Mouse (Mus musculus): Measurements from ENCODE around the gene Kif5c. TPM values are rescaled to one million over a fixed set of nuclear protein-coding genes. Genes with fewer than 3 reads are reported as not detected.

Gene Kif5c
- not detected in 2 replicates for polyA plus RNA-seq (2012)

DNA sequence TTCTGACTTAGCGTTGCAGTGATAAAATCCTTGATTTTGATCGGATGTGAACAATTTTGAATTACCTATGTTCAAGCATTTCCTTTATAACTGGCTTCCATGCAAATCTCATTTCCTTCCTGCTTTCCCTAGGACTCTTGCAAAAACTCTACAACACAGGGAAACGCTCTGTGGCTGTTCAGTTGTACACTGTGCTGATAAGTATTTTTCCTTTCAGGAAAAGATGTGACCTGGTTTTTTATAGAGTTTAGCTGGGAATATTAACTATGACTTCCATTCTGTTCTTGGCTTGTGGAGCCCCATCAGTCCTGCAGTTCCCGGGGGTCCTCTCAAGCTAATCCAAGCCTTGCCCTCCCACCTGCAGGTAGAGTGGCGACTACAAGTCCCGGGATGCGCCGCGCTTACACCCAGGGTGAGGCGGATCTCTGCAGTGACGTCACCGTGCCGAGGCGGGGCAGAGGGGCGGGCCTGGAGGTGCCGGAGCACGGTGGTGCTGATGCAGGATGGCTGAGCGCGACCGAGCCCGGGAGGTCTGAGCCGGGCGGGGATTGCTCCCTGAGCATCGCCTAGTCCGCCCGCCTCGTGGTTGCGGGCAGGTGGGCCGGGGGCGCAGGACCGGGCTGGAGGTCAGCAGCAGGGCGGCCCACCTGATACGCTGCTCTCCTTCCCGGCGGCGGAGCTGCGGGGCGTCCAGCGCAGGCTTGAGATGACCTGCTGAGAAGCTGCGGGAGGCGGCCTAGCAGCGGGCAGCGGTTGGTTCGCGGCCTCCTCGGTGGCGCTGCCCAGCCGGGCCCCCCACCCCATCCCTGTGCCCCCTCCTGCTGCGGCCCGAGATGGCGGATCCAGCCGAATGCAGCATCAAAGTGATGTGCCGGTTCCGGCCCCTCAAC lies at the start of gene Kif5c:
Gene Kif5c (plus strand): TSS at position 470 of the 890 bp plus-strand sequence.
- no peak for TF ChIP-seq GATA1 (IDR thresholded peaks at IDR 0.05; ENCODE audit: low read length)

DNA sequence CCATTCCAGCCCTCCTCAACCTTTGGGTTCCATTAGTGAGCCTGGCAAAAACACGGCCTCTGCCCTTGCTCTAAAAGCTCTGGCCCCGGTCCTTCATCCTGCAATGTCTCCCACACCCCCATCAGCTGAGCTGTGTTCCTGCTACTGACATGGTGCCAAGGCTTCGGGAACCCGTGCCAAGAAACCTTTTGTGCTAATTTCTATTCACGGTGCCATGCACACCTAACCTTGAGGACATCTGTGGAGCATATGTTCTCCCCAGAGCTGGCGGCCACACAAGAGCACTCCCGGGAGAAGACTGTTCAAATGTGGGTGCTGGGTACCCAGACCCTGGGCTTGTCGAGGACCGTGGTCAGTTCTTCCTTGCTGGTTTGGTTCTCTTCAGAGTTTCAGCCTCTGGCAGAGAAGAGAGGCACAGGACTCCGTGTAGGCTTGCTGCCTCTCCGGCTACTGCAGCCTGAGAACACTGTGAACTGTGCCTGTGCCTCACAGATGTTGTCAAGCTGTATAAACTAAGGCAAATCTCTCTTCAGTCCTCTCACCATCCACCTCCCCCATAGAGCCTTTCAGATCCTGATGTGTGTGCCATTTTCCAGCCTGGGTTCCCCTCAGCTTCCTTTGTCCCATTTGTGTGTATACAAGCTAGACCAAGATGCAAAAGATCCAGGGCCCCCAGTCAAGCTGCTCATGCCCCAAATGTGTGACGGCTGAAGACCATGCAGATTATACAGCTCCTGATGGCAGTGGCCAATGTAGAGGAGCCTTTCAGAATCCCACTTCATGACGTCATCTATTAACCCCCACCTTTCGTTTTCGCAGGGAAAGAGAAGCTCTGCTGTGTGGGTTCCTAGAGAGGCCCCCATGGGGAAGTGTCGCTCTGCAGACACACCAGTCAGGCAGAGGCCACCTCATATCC lies 49.0 kb upstream of the Kif5c start:
- no peak for TF ChIP-seq GATA1 (IDR thresholded peaks at IDR 0.05; ENCODE audit: low read length)

DNA sequence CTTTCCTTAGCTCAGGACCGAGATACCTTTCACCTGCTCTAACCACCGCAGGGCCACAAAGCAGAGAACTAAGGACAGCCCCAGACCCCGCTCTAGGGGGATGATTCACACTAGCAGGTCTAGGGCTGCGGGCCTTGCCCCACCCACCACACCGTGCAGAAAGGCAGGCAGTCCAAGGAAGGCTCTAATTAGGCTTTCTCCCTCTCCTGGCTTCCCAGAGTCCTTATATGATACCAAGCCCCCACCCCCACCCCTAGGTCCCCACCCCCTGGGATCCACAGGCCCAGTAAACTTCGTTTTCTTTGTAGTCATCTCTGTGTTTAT lies 48.4 kb upstream of the Kif5c start:
- no peak for TF ChIP-seq GATA1 (IDR thresholded peaks at IDR 0.05; ENCODE audit: low read length)

DNA sequence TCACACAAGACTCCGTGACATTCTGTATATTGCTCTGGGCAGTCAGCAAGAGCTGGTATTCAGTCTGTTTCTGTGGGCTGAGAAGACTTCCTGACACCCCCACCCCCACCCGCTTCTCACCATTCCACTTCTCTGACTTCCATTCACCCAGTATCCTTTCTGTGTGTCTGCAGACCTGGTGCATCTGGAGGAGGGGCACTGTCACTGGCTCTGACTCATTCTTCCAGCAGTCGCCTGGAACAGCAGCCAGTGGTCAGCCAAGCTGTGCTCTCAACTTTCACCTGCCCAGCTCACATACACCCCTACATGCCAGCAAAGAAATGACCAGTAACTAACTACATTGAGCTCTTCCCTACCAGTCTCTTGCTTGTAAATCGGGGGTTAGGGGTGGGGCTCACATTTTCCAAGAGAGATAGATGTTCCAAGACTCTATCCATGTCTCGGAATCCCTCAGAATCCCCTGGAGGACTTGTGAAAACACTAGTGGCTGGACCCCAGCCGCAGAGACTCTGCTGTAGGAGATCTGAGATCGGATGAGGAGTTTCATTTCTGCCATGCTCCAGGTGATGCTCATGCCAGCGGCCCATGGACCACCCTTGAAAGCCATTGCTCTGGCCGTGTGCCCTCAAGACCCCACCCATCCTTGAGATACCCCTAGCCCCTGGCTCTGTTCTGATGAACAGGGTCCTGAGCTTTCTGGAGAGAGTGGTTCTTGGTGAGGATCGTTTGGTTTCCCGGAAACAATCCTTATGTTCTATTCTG lies 47.8 kb upstream of the Kif5c start:
- no peak for TF ChIP-seq GATA1 (IDR thresholded peaks at IDR 0.05; ENCODE audit: low read length)

DNA sequence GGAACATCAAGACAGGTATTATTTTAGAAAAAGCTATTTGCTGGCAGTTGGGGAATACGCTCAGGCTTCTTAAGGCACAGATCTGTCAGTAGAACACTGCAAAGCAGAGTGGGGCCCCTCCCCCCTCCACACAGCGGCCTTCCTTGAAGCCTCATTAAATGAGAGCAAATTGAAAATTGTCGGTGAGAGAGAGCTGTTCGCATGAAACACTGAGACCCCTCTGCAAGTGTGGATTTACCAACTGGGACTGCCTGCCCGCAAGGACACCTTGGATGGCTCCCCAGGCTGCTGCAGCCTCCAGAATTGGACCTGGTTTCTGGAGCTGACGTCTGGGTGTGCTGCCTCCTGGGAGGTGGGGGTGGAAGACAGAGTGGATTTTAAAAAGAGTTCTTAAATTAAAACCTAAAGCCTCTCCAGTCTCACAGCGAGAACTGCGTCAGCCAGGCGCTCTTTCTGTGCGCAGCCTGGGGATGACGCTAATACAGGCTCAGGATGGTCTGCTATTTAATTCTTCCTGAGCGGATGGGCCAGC lies 46.9 kb upstream of the Kif5c start:
- no peak for TF ChIP-seq GATA1 (IDR thresholded peaks at IDR 0.05; ENCODE audit: low read length)

DNA sequence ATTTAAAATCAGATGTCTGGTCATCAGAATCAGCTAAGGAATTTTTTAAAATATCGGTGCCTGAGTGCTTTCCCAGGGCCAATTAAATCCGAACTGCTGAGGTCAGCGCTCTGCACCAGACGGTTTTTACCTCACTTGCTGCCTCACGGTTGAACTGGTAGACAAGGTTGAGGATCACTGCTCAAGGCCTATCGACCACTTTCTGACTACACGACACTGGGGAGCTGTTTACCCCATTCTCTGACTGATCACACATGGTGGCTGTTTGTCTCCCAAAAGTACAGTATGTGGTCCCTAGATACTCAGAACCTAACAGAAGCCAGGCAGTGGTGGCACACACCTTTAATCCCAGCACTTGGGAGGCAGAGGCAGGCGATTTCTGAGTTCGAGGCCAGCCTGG lies 46.4 kb upstream of the Kif5c start:
- TF ChIP-seq GATA1 (IDR thresholded peaks at IDR 0.05; ENCODE audit: low read length): no peak

DNA sequence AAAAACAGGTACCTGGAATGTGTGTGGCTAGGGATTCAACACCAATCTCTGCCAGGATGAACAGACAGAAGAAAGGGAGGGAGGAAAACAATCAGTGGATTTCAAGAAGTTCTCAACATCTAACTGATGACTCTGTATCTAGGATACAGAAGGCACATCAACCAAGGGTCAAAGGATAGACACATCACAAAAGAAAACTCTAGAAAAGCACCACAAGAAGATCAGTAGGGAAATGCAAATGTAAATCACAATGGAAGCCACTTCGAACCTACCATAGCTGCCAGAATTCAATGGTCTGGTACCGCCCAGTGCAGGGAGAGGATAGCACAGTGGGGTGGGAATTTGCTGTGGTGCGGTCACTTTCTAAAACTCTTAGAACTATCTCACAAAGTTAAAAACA lies 45.8 kb upstream of the Kif5c start:
- no peak for TF ChIP-seq GATA1 (IDR thresholded peaks at IDR 0.05; ENCODE audit: low read length)

DNA sequence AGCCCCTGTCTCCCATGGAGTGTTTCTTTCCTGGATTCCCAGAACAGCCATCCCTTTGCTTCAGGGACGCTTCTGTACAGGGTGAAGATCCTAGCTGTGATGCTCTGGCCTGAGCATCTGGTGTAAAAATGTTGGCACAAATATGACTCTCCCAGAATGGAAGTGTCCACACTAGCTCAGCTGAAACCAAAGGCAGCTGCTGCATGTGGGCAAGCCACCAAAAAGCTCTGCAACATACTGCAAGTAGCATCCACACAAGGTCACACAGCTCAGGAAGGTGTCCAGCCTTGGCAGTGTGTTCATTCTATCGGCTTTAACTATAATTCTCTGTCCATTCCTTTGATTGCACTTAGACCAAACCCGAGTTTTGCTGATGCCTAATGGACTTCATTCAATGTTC lies 38.5 kb upstream of the Kif5c start:
- TF ChIP-seq GATA1 (IDR thresholded peaks at IDR 0.05; ENCODE audit: low read length): no peak

DNA sequence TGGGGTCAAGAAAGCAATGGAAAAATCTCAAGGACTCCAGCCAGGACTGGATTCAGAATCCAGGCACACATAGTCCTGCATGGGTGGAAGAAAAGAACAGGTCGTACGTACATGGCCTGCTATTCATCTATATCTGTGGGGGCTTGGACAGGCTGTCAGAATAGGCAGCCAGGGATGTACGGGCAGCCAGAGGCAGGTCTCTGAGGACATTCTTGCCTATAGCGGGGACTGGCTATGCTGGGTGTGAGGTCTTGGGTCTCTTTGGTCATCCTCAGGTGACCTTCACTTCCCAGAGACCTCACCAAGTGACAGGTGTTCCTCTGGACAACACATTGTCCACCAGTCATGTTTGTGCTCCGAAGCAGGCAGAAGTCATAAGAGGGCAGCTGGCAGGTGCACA lies 36.6 kb upstream of the Kif5c start:
- TF ChIP-seq GATA1 (IDR thresholded peaks at IDR 0.05; ENCODE audit: low read length): no peak

DNA sequence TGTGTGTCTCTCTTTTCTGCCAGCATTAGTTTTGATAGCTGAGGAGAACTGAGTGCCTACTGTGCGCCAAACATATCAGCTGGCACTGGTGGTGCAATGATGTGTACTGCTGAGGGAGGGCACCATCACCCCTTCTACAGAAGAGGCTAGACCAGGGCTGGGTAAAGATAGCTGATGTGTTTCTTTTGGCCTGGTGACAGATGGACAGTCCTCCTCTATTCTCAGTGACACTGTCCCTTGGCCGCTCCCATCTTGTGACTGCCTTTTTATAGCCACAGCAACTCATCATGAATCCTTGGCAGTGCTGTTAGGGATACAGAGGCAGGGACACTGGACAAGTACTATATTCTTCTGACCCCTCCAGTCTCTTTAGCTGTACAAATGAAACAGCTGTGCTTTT lies 35.8 kb upstream of the Kif5c start:
- no peak for TF ChIP-seq GATA1 (IDR thresholded peaks at IDR 0.05; ENCODE audit: low read length)

DNA sequence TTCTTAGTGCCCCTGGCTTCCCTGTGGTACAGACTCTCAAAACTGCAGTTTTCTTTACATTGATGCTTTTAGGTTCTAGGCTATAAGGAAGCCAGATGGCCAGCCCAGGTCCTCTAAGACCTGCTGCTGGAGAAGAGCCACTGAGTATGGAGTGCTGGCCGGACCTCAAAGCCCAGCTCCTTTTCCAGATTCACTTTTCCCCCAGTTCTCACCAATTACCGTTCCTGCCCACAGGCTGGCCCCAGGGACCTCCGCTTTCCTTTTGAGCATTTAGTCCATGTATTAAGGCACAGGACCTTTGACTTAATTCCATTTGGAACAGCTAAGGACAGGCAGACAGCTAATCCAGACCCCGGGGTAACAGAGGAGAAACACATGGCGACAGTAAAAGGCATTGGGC lies 28.6 kb upstream of the Kif5c start:
- no peak for TF ChIP-seq GATA1 (IDR thresholded peaks at IDR 0.05; ENCODE audit: low read length)

DNA sequence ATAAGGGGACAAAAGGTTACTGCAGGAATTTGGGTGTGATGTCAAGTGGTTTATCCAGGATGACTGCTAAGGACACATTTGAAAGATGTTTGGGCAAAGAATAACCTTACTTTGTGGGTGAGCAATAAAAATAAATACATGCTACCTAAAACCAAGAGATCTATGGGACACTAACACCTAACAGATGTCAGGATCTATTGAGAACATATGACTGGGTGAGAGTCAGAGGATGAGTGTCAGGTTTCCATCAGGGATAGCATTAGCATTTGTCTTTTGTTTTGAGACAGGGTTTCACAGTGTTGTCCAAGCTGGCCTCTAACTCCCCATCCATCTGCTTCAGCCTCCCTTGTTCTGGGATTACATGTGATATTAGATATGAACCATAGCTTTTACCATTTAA lies 26.2 kb upstream of the Kif5c start:
- TF ChIP-seq GATA1 (IDR thresholded peaks at IDR 0.05; ENCODE audit: low read length): no peak

DNA sequence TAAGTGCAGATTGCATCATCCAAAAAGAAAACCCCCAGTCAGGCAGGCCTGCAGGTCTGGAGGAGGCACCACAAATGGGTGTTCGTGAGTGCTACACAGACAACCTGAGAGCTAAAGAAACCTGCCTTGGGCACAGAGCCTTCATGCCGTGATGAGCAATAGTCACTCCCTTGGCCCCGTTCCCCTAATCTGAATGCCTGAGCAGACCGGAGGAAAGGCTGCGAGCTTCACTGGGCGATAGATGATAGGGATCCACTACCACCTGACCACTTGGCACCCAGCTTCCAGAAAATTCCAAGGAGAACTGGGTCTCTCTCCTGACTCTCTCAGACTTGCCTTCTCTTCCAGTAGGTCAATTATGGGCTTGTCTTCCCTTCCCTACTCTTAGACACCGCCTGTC lies 24.2 kb upstream of the Kif5c start:
- TF ChIP-seq GATA1 (IDR thresholded peaks at IDR 0.05; ENCODE audit: low read length): no peak

DNA sequence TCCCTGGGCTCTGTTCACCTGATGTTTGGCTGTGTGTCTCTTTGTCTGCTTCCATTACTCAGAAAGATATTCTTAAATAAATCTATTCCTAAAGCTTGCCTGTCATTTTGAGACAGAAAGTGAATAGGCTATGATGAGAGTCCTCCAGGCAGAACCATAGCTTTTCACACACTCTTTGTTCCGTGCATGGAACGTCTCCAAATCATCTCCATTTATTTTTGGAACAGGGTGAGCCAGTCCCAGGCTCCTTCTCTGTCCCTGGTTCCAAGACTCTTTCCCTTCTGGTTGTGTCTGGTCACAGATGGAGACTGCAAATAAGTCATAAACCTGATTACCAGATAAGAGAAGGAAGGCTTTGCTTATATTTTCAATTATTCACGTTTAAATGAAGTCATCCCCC lies 22.8 kb upstream of the Kif5c start:
- no peak for TF ChIP-seq GATA1 (IDR thresholded peaks at IDR 0.05; ENCODE audit: low read length)

DNA sequence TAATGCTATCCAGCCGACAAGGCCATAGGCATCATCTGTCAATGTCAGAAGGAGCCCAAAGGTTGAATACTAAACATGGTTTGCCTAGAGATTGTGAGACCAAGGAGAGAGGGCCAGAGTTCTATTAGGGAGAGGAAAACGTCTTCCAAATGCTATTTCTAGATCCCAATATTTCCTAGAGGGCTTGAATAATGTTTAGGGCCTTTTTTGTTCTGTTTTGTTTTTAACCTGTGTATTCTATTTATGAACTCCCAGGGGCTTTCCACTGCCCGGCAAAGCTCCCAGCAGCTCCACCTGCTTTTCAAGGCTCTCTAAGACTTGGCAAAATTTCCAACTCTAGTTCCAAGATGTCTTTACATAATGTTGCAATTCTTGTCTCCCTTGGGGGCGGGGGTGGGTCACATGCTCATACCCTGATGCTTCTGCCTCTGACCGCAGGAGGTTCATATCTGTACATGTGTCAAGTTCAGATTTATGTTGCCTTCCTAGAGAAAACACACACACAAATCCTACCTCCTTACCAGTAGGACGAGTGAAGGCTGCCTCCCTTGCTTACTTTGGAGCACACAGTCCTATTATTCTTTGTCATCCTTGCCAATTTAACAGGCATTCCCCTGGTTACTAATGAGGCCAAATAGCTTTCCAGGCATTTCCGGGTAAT lies 18.9 kb upstream of the Kif5c start:
- TF ChIP-seq GATA1 (IDR thresholded peaks at IDR 0.05; ENCODE audit: low read length): no peak
